14 mouse cellular contexts compared by ENCODE assay signal in genomic region chr19:57686596-57686995, GRCm38 (mm10).
DNase-seq lines count a peak whose midpoint lies in the region; TF ChIP-seq lines count a peak whose summit lies in the region.
"Had no signal": no experiment of that assay in that cellular context is flagged by ENCODE, and none has a peak within 500 bp of the region (broad histone marks: within the 10 kb centered on the region; RNA-seq: fewer than 3 reads in every experiment).

No protein-coding gene starts in this region.

- H3K27me3 ChIP-seq in myocyte (ENCODE audit: control insufficient read depth, insufficient read depth, insufficient read length), result no peaks in the 10 kb centered on the region
- H3K27me3 ChIP-seq: CH12.LX; heart, embryonic 15.5 days had no signal

- no peaks in the 10 kb centered on the region for H3K79me2 ChIP-seq in myocyte (ENCODE audit: control insufficient read depth, insufficient read depth)

- no peaks in the 10 kb centered on the region for H3K36me3 ChIP-seq in myocyte (ENCODE audit: control insufficient read depth, insufficient read depth)

- intact Hi-C loops in gastrocnemius, postnatal 14 days (cut with DNase I; ENCODE audit: low total_unique reads), result no loop called here
- intact Hi-C loops in gastrocnemius, postnatal 36 days (cut with DNase I), result no loop called here

- no peak overlapping the region for H3K4me3 ChIP-seq in myocyte
- H3K4me3 ChIP-seq: heart, embryonic 15.5 days had no signal

- no peak for TF ChIP-seq POLR2A in myocyte (IDR thresholded peaks at IDR 0.05; ENCODE audit: insufficient read length, low read depth)

- no peak overlapping the region for H3K4me2 ChIP-seq in myocyte (ENCODE audit: low read depth)
- H3K4me2 ChIP-seq: heart, embryonic 15.5 days had no signal

- DNase-seq in gastrocnemius, postnatal 14 days, result peak; percentile 19
- DNase-seq in gastrocnemius, postnatal 36 days, result no peak
- peak; percentile 68 for DNase-seq in R1 (ENCODE audit: low read depth, low spot score)
- peak; percentile 23 to 46 for DNase-seq in frontal cortex, postnatal 36 days (ENCODE audit: low spot score in 2 of 2)
- no peak for DNase-seq in cerebellum, adult 8-10 months
- DNase-seq in yolk sac, embryonic 10.5 days (ENCODE audit: low spot score), result no peak
- no peak for DNase-seq in ovary, postnatal 14 days (ENCODE audit: low spot score)
- DNase-seq: cerebellum, adult 11 months; kidney, adult 2 months; liver; lung, postnatal 36 days had no signal

- no peak overlapping the region for H3ac ChIP-seq in myocyte (ENCODE audit: control insufficient read depth, insufficient read length)

TF ChIP-seq in myocyte, 11 proteins besides CTCF, POLR2A, EP300 and RAD21:
- TF ChIP-seq REST (IDR thresholded peaks at IDR 0.05; ENCODE audit: insufficient read depth, insufficient read length) (no peak), CEBPB (IDR thresholded peaks at IDR 0.05; ENCODE audit: insufficient read depth, poor library complexity, severe bottlenecking) (no peak), MYOG (IDR thresholded peaks at IDR 0.05; ENCODE audit: control insufficient read depth in 1 of 3, insufficient read depth in 1 of 3, insufficient read length in 2 of 3, low read depth in 2 of 3) (peak in 2 of 3 experiments; percentile 13 to 63), MYOD1 (IDR thresholded peaks at IDR 0.05; ENCODE audit: control insufficient read depth in 1 of 3, insufficient read length in 2 of 3, low read depth in 2 of 3) (peak in 2 of 3 experiments; percentile 52 to 59)
TF ChIP-seq in myocyte: peak in this region for 2.

Comparison
In these comparisons a context has a peak if more than half of its experiments do, and no peak if none do; other contexts are left out.
1. DNase-seq: peak in gastrocnemius, postnatal 14 days (single experiment), R1 (single experiment) and frontal cortex, postnatal 36 days (2 of 2); none in gastrocnemius, postnatal 36 days (0 of 2), cerebellum, adult 8-10 months (single experiment), yolk sac, embryonic 10.5 days (single experiment) and ovary, postnatal 14 days (single experiment).